Mouse (Mus musculus) gastrocnemius, postnatal 4 days (tissue): ENCODE measurements around the gene Il17d. TPM values are rescaled to one million over a fixed set of nuclear protein-coding genes. Genes with fewer than 3 reads are reported as not detected.
A peak's percentile ranks its signal among the peaks of the same experiment; 100 is the strongest.

Experiments used
- DNase-seq, 2 experiments: peaks; one replicate each; pipeline ENCODE4 v3.0.0; 2021 to 2022; ENCODE audit warnings: low spot score in 2 of 2, mixed read lengths in 2 of 2
- long read RNA-seq, 2 experiments: library from polyadenylated mRNA; stranded (forward); transcript quantifications; one replicate each; pipeline ENCODE4 v2.0.0; 2021
- total RNA-seq, 2 experiments: library from RNA; stranded (reverse); gene quantifications; 2 replicates each; pipeline ENCODE4 v1.2.3; 2021

Il17d gene
- 10 to 100 TPM; 13.5 to 16.3 TPM for total RNA-seq
- long read RNA-seq, experiment 1, partial matches to known transcripts: 1 of 3 reads
- long read RNA-seq, experiment 1, other reads (novel, unspliced or antisense): 1 of 3 reads
- long read RNA-seq, experiment 2, partial matches to known transcripts: 5 of 5 reads
- long read RNA-seq, experiment 2, other reads (novel, unspliced or antisense): 0 of 5 reads

- DNase-seq: peak; percentile 38 to 58
Observed at GRCm38 (mm10) chr14:57524671-57525387, at the start of gene Il17d. Gene Il17d (plus strand): TSS chr14:57524777.

- no peak for DNase-seq
Observed at GRCm38 (mm10) chr14:57475057-57475456, 49.5 kb upstream of the Il17d start.

GRCm38 (mm10) chr14:57482262-57482661 lies 42.3 kb upstream of the Il17d start:
- DNase-seq: no peak

- DNase-seq: no peak
Observed at GRCm38 (mm10) chr14:57484183-57484582, 40.4 kb upstream of the Il17d start.

- DNase-seq: no peak
Observed at GRCm38 (mm10) chr14:57489696-57490095, 34.9 kb upstream of the Il17d start.

- no peak for DNase-seq
Observed at GRCm38 (mm10) chr14:57493840-57494239, 30.7 kb upstream of the Il17d start.

- no peak for DNase-seq
Observed at GRCm38 (mm10) chr14:57503729-57504128, 20.8 kb upstream of the Il17d start.

GRCm38 (mm10) chr14:57509554-57509953 lies 15.0 kb upstream of the Il17d start:
- DNase-seq: no peak

- DNase-seq: no peak
Observed at GRCm38 (mm10) chr14:57515156-57515762, 9.3 kb upstream of the Il17d start.

GRCm38 (mm10) chr14:57517001-57517400 lies 7.6 kb upstream of the Il17d start:
- no peak for DNase-seq

- DNase-seq: no peak
Observed at GRCm38 (mm10) chr14:57523762-57524161, 815 bp upstream of the Il17d start.

GRCm38 (mm10) chr14:57525388-57526049 lies 942 bp downstream of the Il17d start:
- DNase-seq: peak in 1 of 2 experiments; percentile 56

- no peak for DNase-seq
Observed at GRCm38 (mm10) chr14:57526050-57526623, 1.6 kb downstream of the Il17d start.

GRCm38 (mm10) chr14:57527122-57527521 lies 2.5 kb downstream of the Il17d start:
- no peak for DNase-seq

- no peak for DNase-seq
Observed at GRCm38 (mm10) chr14:57527598-57527997, 3.0 kb downstream of the Il17d start.

GRCm38 (mm10) chr14:57529086-57529785 lies 4.7 kb downstream of the Il17d start:
- peak in 1 of 2 experiments; percentile 30 for DNase-seq

GRCm38 (mm10) chr14:57529786-57530515 lies 5.4 kb downstream of the Il17d start:
- no peak for DNase-seq

GRCm38 (mm10) chr14:57532577-57532976 lies 8.0 kb downstream of the Il17d start:
- no peak for DNase-seq

- DNase-seq: peak; percentile 44 to 63
Observed at GRCm38 (mm10) chr14:57533214-57533613, 8.6 kb downstream of the Il17d start.

- no peak for DNase-seq
Observed at GRCm38 (mm10) chr14:57533841-57534240, 9.3 kb downstream of the Il17d start.
